In genomic region chr1:55161895-55162294, GRCm38 (mm10) we compare ENCODE assay signal across 9 mouse cellular contexts. TPM values are rescaled to one million over a fixed set of nuclear protein-coding genes. Genes with fewer than 3 reads are reported as not detected.
DNase-seq lines count a peak whose midpoint lies in the region; ATAC-seq and TF ChIP-seq lines count a peak whose summit lies in the region.
"Had no signal": no experiment of that assay in that cellular context is flagged by ENCODE, and none has a peak within 500 bp of the region (broad histone marks: within the 10 kb centered on the region; RNA-seq: fewer than 3 reads in every experiment).

No protein-coding gene starts in this region.

- H3K27ac ChIP-seq in hindbrain, embryonic 11.5 days (ENCODE audit: low read depth, low read length) = no peak overlapping the region
- no peak overlapping the region for H3K27ac ChIP-seq in hindbrain, embryonic 12.5 days
- H3K27ac ChIP-seq in ES-Bruce4 (ENCODE audit: insufficient read depth, low read length) = no peak overlapping the region
- no peak overlapping the region for H3K27ac ChIP-seq in heart, embryonic 11.5 days (ENCODE audit: low read depth, low read length)
- H3K27ac ChIP-seq: liver, embryonic 15.5 days had no signal

- no peaks in the 10 kb centered on the region for H3K27me3 ChIP-seq in hindbrain, embryonic 11.5 days (ENCODE audit: control insufficient read depth, insufficient read depth, low read length)
- H3K27me3 ChIP-seq in hindbrain, embryonic 12.5 days = no peaks in the 10 kb centered on the region
- H3K27me3 ChIP-seq in ES-Bruce4 (ENCODE audit: control insufficient read depth, insufficient read depth, low read length, poor library complexity, severe bottlenecking) = no peaks in the 10 kb centered on the region
- H3K27me3 ChIP-seq in heart, embryonic 11.5 days (ENCODE audit: control insufficient read depth, insufficient read depth, low read length) = no peaks in the 10 kb centered on the region
- H3K27me3 ChIP-seq: liver, embryonic 15.5 days had no signal

- no peak overlapping the region for H3K4me2 ChIP-seq in hindbrain, embryonic 11.5 days (replicated peaks; ENCODE audit: low read depth, low read length)
- H3K4me2 ChIP-seq in hindbrain, embryonic 12.5 days (replicated peaks) = no peak overlapping the region
- no peak overlapping the region for H3K4me2 ChIP-seq in heart, embryonic 11.5 days
- H3K4me2 ChIP-seq: liver, embryonic 15.5 days had no signal

- peak; percentile 38 for DNase-seq in hindbrain, embryonic 11.5 days (ENCODE audit: low spot score)
- DNase-seq in c-Kit-positive CD71-negative TER-119-negative erythroid progenitor cells, embryonic 14.5 days (ENCODE audit: low read depth) = peak; percentile 14
- DNase-seq in kidney, postnatal 4 days = peak; percentile 25 to 30
- peak; percentile 48 for DNase-seq in retina, postnatal 1 day
- DNase-seq in gastrocnemius, postnatal 25 days = no peak

- no peaks in the 10 kb centered on the region for H3K36me3 ChIP-seq in hindbrain, embryonic 11.5 days (ENCODE audit: control insufficient read depth, insufficient read depth, low read length)
- peaks cover 13% of the 10 kb centered on the region for H3K36me3 ChIP-seq in hindbrain, embryonic 12.5 days
- no peaks in the 10 kb centered on the region for H3K36me3 ChIP-seq in ES-Bruce4 (ENCODE audit: control insufficient read depth, insufficient read depth, low read length, poor library complexity, severe bottlenecking)
- H3K36me3 ChIP-seq in heart, embryonic 11.5 days (ENCODE audit: control insufficient read depth, insufficient read depth, low read length) = peaks cover 3% of the 10 kb centered on the region

- H3K9me3 ChIP-seq in hindbrain, embryonic 11.5 days (ENCODE audit: control insufficient read depth, low read length) = no peaks in the 10 kb centered on the region
- H3K9me3 ChIP-seq in hindbrain, embryonic 12.5 days (replicated peaks) = no peaks in the 10 kb centered on the region
- H3K9me3 ChIP-seq in ES-Bruce4 (replicated peaks; ENCODE audit: control insufficient read depth, insufficient read depth, low read length, poor library complexity, severe bottlenecking) = no peaks in the 10 kb centered on the region
- H3K9me3 ChIP-seq in heart, embryonic 11.5 days (replicated peaks; ENCODE audit: control insufficient read depth, low read length) = no peaks in the 10 kb centered on the region
- H3K9me3 ChIP-seq: liver, embryonic 15.5 days had no signal

- no peaks in the 10 kb centered on the region for H3K4me1 ChIP-seq in hindbrain, embryonic 11.5 days (replicated peaks; ENCODE audit: control insufficient read depth, insufficient read depth, low read length)
- H3K4me1 ChIP-seq in hindbrain, embryonic 12.5 days = no peaks in the 10 kb centered on the region
- peaks cover 5% of the 10 kb centered on the region for H3K4me1 ChIP-seq in ES-Bruce4 (ENCODE audit: control insufficient read depth, insufficient read depth, low read length)
- no peaks in the 10 kb centered on the region for H3K4me1 ChIP-seq in heart, embryonic 11.5 days (ENCODE audit: control insufficient read depth, insufficient read depth, low read length)
- H3K4me1 ChIP-seq: liver, embryonic 15.5 days had no signal

- TF ChIP-seq CTCF in ES-Bruce4 (IDR thresholded peaks at IDR 0.05; ENCODE audit: low read depth, low read length) = peak; percentile 86

- H3K9ac ChIP-seq in hindbrain, embryonic 11.5 days (ENCODE audit: low read depth, low read length) = no peak overlapping the region
- H3K9ac ChIP-seq in hindbrain, embryonic 12.5 days = no peak overlapping the region
- H3K9ac ChIP-seq in ES-Bruce4 (ENCODE audit: low read depth, poor library complexity, severe bottlenecking) = no peak overlapping the region
- H3K9ac ChIP-seq in heart, embryonic 11.5 days (ENCODE audit: low read depth, low read length) = no peak overlapping the region
- H3K9ac ChIP-seq: liver, embryonic 15.5 days had no signal

- no peak for ATAC-seq in hindbrain, embryonic 11.5 days (ENCODE audit: low FRiP score)
- no peak for ATAC-seq in hindbrain, embryonic 12.5 days (ENCODE audit: low FRiP score)
- no peak for ATAC-seq in heart, embryonic 11.5 days (replicated peaks; ENCODE audit: insufficient number of reproducible peaks, low FRiP score, low TSS enrichment)

- no peak for TF ChIP-seq POLR2A in ES-Bruce4 (IDR thresholded peaks at IDR 0.05; ENCODE audit: insufficient read depth, low read length)

- H3K4me3 ChIP-seq in hindbrain, embryonic 11.5 days (ENCODE audit: low read depth, low read length) = no peak overlapping the region
- H3K4me3 ChIP-seq in hindbrain, embryonic 12.5 days = no peak overlapping the region
- no peak overlapping the region for H3K4me3 ChIP-seq in ES-Bruce4 (ENCODE audit: low read depth, low read length)
- no peak overlapping the region for H3K4me3 ChIP-seq in heart, embryonic 11.5 days (ENCODE audit: low read depth, low read length)
- H3K4me3 ChIP-seq: liver, embryonic 15.5 days had no signal

- TF ChIP-seq EP300 in ES-Bruce4 (IDR thresholded peaks at IDR 0.05; ENCODE audit: insufficient read depth, low read depth, low read length) = no peak

- WGBS in hindbrain, embryonic 11.5 days = 68% methylated on average over 7 of the region's 7 CpGs
- 60% methylated on average over 7 of the region's 7 CpGs for WGBS in hindbrain, embryonic 12.5 days
- WGBS in heart, embryonic 11.5 days (ENCODE audit: insufficient replicate concordance) = 73% methylated on average over 7 of the region's 7 CpGs

RNA-seq across cellular contexts. Expression of gene Mob4, which starts 30.9 kb away (rescaled TPM):
- polyA plus RNA-seq in hindbrain, embryonic 11.5 days (2014; fragmentation: Nextera tagmentation; extraction: Ambion mirVana) = 176 and 183 TPM in 2 replicates
- 150 and 161 TPM in 2 replicates for polyA plus RNA-seq in hindbrain, embryonic 12.5 days (2016; fragmentation: Nextera tagmentation; extraction: Ambion mirVana)
- 77.2 and 83.5 TPM in 2 replicates for polyA plus RNA-seq in ES-Bruce4 (2011; ENCODE audit: insufficient read depth, insufficient read length, low read depth, missing spikeins)
- total RNA-seq in gastrocnemius, postnatal 25 days (2021) = 10 to 100 TPM; 34.1 to 38.5 TPM
- polyA plus RNA-seq in heart, embryonic 11.5 days (2014; fragmentation: Nextera tagmentation; extraction: Ambion mirVana) = 119 and 120 TPM in 2 replicates
